Mouse (Mus musculus): ENCODE measurements around the gene Pvr.

- no peak for TF ChIP-seq CTCF (IDR thresholded peaks at IDR 0.05; ENCODE audit: low read depth, low read length)
- no peak for TF ChIP-seq POLR2A (IDR thresholded peaks at IDR 0.05; ENCODE audit: borderline replicate concordance, low read depth, low read length)
These were observed 49.2 kb upstream of the Pvr start for GRCm38 (mm10) chr7:19970196-19970595.

Data from bone marrow macrophage, adult 2 months (primary cell).